Mouse (Mus musculus): ENCODE data around the gene Ifih1.

Gene Ifih1

GRCm38 (mm10) chr2:62646014-62646645 lies at the start of gene Ifih1:
Gene Ifih1, minus strand, starts transcription at chr2:62646255.
- DNase-seq (ENCODE audit: inconsistent age in 2 of 2, low spot score in 1 of 2): peak; percentile 69 to 91

GRCm38 (mm10) chr2:62685934-62686333 lies 39.9 kb upstream of the Ifih1 start:
- no peak for DNase-seq (ENCODE audit: inconsistent age in 2 of 2, low spot score in 1 of 2)

GRCm38 (mm10) chr2:62684989-62685595 lies 39.0 kb upstream of the Ifih1 start:
- DNase-seq (ENCODE audit: inconsistent age in 2 of 2, low spot score in 1 of 2): no peak

- peak in 1 of 2 experiments; percentile 59 for DNase-seq (ENCODE audit: inconsistent age in 2 of 2, low spot score in 1 of 2)
These were observed 35.6 kb upstream of the Ifih1 start for GRCm38 (mm10) chr2:62681667-62682066.

GRCm38 (mm10) chr2:62672788-62673187 lies 26.7 kb upstream of the Ifih1 start:
- no peak for DNase-seq (ENCODE audit: inconsistent age in 2 of 2, low spot score in 1 of 2)

- no peak for DNase-seq (ENCODE audit: inconsistent age in 2 of 2, low spot score in 1 of 2)
These were observed 24.7 kb upstream of the Ifih1 start for GRCm38 (mm10) chr2:62670767-62671166.

- DNase-seq (ENCODE audit: inconsistent age in 2 of 2, low spot score in 1 of 2): no peak
These were observed 24.2 kb upstream of the Ifih1 start for GRCm38 (mm10) chr2:62670301-62670700.

- no peak for DNase-seq (ENCODE audit: inconsistent age in 2 of 2, low spot score in 1 of 2)
These were observed 23.8 kb upstream of the Ifih1 start for GRCm38 (mm10) chr2:62669848-62670247.

- no peak for DNase-seq (ENCODE audit: inconsistent age in 2 of 2, low spot score in 1 of 2)
These were observed 19.5 kb upstream of the Ifih1 start for GRCm38 (mm10) chr2:62665536-62665935.

GRCm38 (mm10) chr2:62664839-62665238 lies 18.8 kb upstream of the Ifih1 start:
- DNase-seq (ENCODE audit: inconsistent age in 2 of 2, low spot score in 1 of 2): no peak

- DNase-seq (ENCODE audit: inconsistent age in 2 of 2, low spot score in 1 of 2): peak; percentile 81 to 92
These were observed 18.1 kb upstream of the Ifih1 start, which contains the start of gene Gca for GRCm38 (mm10) chr2:62664135-62664670. Gene Gca, plus strand, starts transcription at chr2:62664285.

- DNase-seq (ENCODE audit: inconsistent age in 2 of 2, low spot score in 1 of 2): no peak
These were observed 16.5 kb upstream of the Ifih1 start for GRCm38 (mm10) chr2:62662560-62662959.

- no peak for DNase-seq (ENCODE audit: inconsistent age in 2 of 2, low spot score in 1 of 2)
These were observed 14.5 kb upstream of the Ifih1 start for GRCm38 (mm10) chr2:62660565-62660964.

GRCm38 (mm10) chr2:62656072-62656471 lies 10.0 kb upstream of the Ifih1 start:
- no peak for DNase-seq (ENCODE audit: inconsistent age in 2 of 2, low spot score in 1 of 2)

GRCm38 (mm10) chr2:62654519-62655338 lies 8.7 kb upstream of the Ifih1 start:
- DNase-seq (ENCODE audit: inconsistent age in 2 of 2, low spot score in 1 of 2): peak; percentile 42 to 79

- DNase-seq (ENCODE audit: inconsistent age in 2 of 2, low spot score in 1 of 2): no peak
These were observed 6.4 kb upstream of the Ifih1 start for GRCm38 (mm10) chr2:62652466-62652865.

GRCm38 (mm10) chr2:62651890-62652289 lies 5.8 kb upstream of the Ifih1 start:
- DNase-seq (ENCODE audit: inconsistent age in 2 of 2, low spot score in 1 of 2): no peak

- no peak for DNase-seq (ENCODE audit: inconsistent age in 2 of 2, low spot score in 1 of 2)
These were observed 725 bp upstream of the Ifih1 start for GRCm38 (mm10) chr2:62646671-62647289.

- peak in 1 of 2 experiments; percentile 20 for DNase-seq (ENCODE audit: inconsistent age in 2 of 2, low spot score in 1 of 2)
These were observed 580 bp downstream of the Ifih1 start for GRCm38 (mm10) chr2:62645475-62645874.

- DNase-seq (ENCODE audit: inconsistent age in 2 of 2, low spot score in 1 of 2): no peak
These were observed 1.2 kb downstream of the Ifih1 start for GRCm38 (mm10) chr2:62644891-62645290.
